Mouse (Mus musculus) leukemia stem cell, adult 10-12 weeks (primary cell): ENCODE results near the gene Zgrf1. TPM values are rescaled to one million over a fixed set of nuclear protein-coding genes. Genes with fewer than 3 reads are reported as not detected.

Experiments
- polyA plus RNA-seq: library from polyadenylated mRNA; stranded (reverse); fragments of >175 nt; gene quantifications from 2 replicates; pipeline ENCODE4 v1.2.3, GENCODE M21; 2012; ENCODE audit warnings: low replicate concordance

Zgrf1 gene
- 0.48 and 2.2 TPM in 2 replicates for polyA plus RNA-seq

DNA sequence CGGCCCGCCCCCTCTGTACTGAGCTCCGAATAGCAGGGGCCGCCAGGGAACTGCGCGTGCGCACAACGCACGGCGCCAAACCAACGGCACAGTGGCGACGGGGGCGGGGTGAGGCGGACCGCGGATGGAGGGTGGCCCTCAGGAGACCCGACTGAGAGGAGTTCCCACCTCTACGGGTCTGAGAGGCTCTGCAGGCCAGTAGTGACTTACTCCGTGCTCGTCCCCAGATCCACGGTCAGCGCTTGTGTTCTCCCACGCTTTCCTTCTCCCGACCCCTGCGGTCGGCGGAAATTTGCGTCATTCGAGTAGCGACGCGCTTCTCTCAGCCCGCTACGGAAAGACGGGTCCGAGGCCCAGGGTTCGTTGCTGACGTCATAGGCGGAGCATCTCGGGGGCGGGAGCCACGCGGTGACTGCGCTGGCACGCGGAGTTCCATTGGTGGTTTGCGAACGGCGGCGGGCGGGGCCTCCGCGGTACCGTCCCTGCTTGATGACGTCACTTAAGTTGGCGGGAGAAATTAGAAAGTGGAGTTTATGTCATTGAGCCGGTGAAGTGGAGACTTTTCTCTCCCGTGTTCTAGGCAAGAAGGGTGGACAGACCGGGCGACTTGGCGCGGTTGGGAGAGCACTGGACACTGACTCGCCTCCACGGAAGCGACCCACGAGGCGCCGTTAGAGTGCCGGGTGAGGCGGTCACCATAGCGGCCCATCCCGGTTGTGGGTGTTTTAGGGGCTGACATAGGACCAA lies at the start of gene Zgrf1, which contains the start of gene Larp7:
TSS of gene Zgrf1 (plus strand) at position 517 of the 747 bp plus-strand sequence.
TSS of gene Larp7 (minus strand) at position 377 of the 747 bp plus-strand sequence.

DNA sequence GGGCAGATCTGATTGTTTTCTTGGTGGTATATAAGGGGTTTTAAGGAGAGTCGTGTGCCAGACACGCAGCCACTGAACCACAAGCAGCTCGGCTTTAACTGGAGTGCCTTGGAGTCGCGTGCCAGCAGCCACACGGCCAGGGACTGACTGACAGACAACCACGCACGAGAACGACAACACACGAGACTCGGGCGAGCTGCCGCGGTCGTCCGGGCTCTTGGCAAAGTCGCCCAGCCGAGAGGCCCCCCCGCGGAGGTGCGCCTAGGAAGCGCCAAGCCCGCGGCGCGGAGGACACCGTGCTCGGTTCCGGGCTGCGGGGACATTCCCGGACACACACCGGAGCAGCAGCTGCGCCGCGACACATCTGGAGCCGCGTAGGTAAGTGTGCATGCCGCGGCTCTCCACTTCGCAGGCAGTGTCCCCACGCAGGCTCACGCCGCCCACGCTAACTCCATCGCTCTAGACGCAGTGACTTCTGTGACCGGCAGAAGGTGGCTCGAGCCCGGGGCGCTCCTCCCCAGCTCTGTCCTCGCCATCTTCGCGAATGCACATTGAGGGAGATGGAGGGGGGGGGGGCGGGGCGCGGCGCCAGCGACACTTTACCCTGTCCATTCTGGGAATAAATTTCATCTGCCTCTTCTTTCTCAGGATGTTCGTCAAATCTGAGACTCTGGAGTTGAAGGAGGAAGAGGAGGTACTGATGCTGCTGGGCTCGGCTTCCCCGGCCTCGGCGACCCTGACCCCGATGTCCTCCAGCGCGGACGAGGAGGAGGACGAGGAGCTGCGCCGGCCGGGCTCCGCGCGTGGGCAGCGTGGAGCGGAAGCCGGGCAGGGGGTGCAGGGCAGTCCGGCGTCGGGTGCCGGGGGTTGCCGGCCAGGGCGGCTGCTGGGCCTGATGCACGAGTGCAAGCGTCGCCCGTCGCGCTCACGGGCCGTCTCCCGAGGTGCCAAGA lies 80.1 kb downstream of the Zgrf1 start, which contains the start of gene Neurog2:
TSS of gene Neurog2 (plus strand) at position 56 of the 953 bp plus-strand sequence.

Other genes starting within 250 kb of the Zgrf1 start
- gene Ank2, start 54.1 kb upstream of the Zgrf1 start, polyA plus RNA-seq = 2.8 and 3.6 TPM in 2 replicates
- 11.8 and 20.3 TPM in 2 replicates for gene Larp7, start 140 bp upstream of the Zgrf1 start, polyA plus RNA-seq
- gene Neurog2, start 79.6 kb downstream of the Zgrf1 start, polyA plus RNA-seq = not detected in 2 replicates
- gene Alpk1, start 227.0 kb downstream of the Zgrf1 start, polyA plus RNA-seq = 0.24 and 0.38 TPM in 2 replicates
- 68.3 and 80.1 TPM in 2 replicates for gene Tifa, start 236.3 kb downstream of the Zgrf1 start, polyA plus RNA-seq